Mouse (Mus musculus) macrophage (primary cell): Measurements from ENCODE around the gene Myb. TPM values are rescaled to one million over a fixed set of nuclear protein-coding genes. Genes with fewer than 3 reads are reported as not detected.

Experiments used
- H3K27ac ChIP-seq: fragments of 350-480 bp; formaldehyde crosslinking; 2 replicates; pipeline ENCODE4 v1.9.0; 2021
- H3K36me3 ChIP-seq: fragments of 350-480 bp; formaldehyde crosslinking; 2 replicates; pipeline ENCODE4 v1.9.0; 2021; ENCODE audit errors: inconsistent target
- H3K4me3 ChIP-seq: fragments of 350-480 bp; formaldehyde crosslinking; 2 replicates; pipeline ENCODE4 v1.9.0; 2021; ENCODE audit errors: inconsistent target
- H3K79me2 ChIP-seq: fragments of 350-480 bp; formaldehyde crosslinking; 2 replicates; pipeline ENCODE4 v1.9.0; 2021; ENCODE audit errors: inconsistent target
- WGBS: methylation state at CpG from one replicate; pipeline ENCODE4 v1.1.7; 2026; ENCODE audit warnings: inconsistent platforms; ENCODE audit not compliant: missing documents; 5-methylcytosine and 5-hydroxymethylcytosine counted together
- polyA plus RNA-seq: library from polyadenylated mRNA; stranded (reverse); fragments of 250-400 nt; gene quantifications from 3 replicates; pipeline ENCODE4 v1.2.4, GENCODE M21; 2018; ENCODE audit warnings: inconsistent platforms

The Myb gene
- polyA plus RNA-seq, 1 experiment from 2014 or later: 0.20 TPM

- no peak overlapping the region for H3K4me3 ChIP-seq
- H3K27ac ChIP-seq: no peak overlapping the region
- WGBS: 55% methylated on average over 3 of the region's 3 CpGs
- H3K36me3 ChIP-seq: no peaks in the 10 kb centered on the region
- no peaks in the 10 kb centered on the region for H3K79me2 ChIP-seq
Observed at GRCm38 (mm10) chr10:21118341-21118740, 42.4 kb downstream of the Myb start.

- WGBS: 100% methylated on average over 2 of the region's 2 CpGs
- Histone ChIP-seq H3K79me2 (no peaks in the 10 kb centered on the region), H3K36me3 (no peaks in the 10 kb centered on the region), H3K4me3 (no peak overlapping the region), H3K27ac (no peak overlapping the region)
Observed at GRCm38 (mm10) chr10:21114459-21114858, 46.3 kb downstream of the Myb start.

GRCm38 (mm10) chr10:21112689-21113088, 48.1 kb downstream of the Myb start:
- H3K79me2 ChIP-seq: no peaks in the 10 kb centered on the region
- 93% methylated on average over 2 of the region's 2 CpGs for WGBS
- no peak overlapping the region for H3K27ac ChIP-seq
- H3K36me3 ChIP-seq: no peaks in the 10 kb centered on the region
- H3K4me3 ChIP-seq: no peak overlapping the region

GRCm38 (mm10) chr10:21109337-21110056, 51.3 kb downstream of the Myb start:
- WGBS: 75% methylated on average over 7 of the region's 7 CpGs
- H3K27ac ChIP-seq: no peak overlapping the region
- H3K79me2 ChIP-seq: no peaks in the 10 kb centered on the region

GRCm38 (mm10) chr10:21108796-21109195, 52.0 kb downstream of the Myb start:
- WGBS: 92% methylated on average over 2 of the region's 2 CpGs
- H3K79me2 ChIP-seq: no peaks in the 10 kb centered on the region
- no peak overlapping the region for H3K4me3 ChIP-seq
- H3K36me3 ChIP-seq: no peaks in the 10 kb centered on the region
- no peak overlapping the region for H3K27ac ChIP-seq

More at GRCm38 (mm10) chr10:21109337-21110056, 51.3 kb downstream of the Myb start:
- H3K4me3 ChIP-seq: no peak overlapping the region
- H3K36me3 ChIP-seq: no peaks in the 10 kb centered on the region

- no peak overlapping the region for H3K4me3 ChIP-seq
- WGBS: 76% methylated on average over 3 of the region's 5 CpGs
- no peaks in the 10 kb centered on the region for H3K79me2 ChIP-seq
- no peak overlapping the region for H3K27ac ChIP-seq
- no peaks in the 10 kb centered on the region for H3K36me3 ChIP-seq
Observed at GRCm38 (mm10) chr10:21108182-21108581, 52.6 kb downstream of the Myb start.

GRCm38 (mm10) chr10:21105206-21105605, 55.6 kb downstream of the Myb start:
- Histone ChIP-seq H3K36me3 (no peaks in the 10 kb centered on the region), H3K79me2 (no peaks in the 10 kb centered on the region), H3K4me3 (no peak overlapping the region), H3K27ac (no peak overlapping the region)
- WGBS: 94% methylated on average over 2 of the region's 2 CpGs

GRCm38 (mm10) chr10:21102689-21103088, 58.1 kb downstream of the Myb start:
- 81% methylated on average over 7 of the region's 7 CpGs for WGBS
- Histone ChIP-seq H3K4me3 (no peak overlapping the region), H3K36me3 (no peaks in the 10 kb centered on the region), H3K79me2 (no peaks in the 10 kb centered on the region), H3K27ac (no peak overlapping the region)

- WGBS: 82% methylated on average over 4 of the region's 4 CpGs
- Histone ChIP-seq H3K4me3 (no peak overlapping the region), H3K36me3 (no peaks in the 10 kb centered on the region), H3K27ac (no peak overlapping the region), H3K79me2 (no peaks in the 10 kb centered on the region)
Observed at GRCm38 (mm10) chr10:21101948-21102347, 58.8 kb downstream of the Myb start.

GRCm38 (mm10) chr10:21100646-21101249, 60.0 kb downstream of the Myb start:
- no peaks in the 10 kb centered on the region for H3K79me2 ChIP-seq
- H3K27ac ChIP-seq: no peak overlapping the region
- whole genome bisulfite sequencing: 30% methylated on average over 9 of the region's 9 CpGs
- H3K4me3 ChIP-seq: no peak overlapping the region
- H3K36me3 ChIP-seq: no peaks in the 10 kb centered on the region

- H3K4me3 ChIP-seq: no peak overlapping the region
- no peak overlapping the region for H3K27ac ChIP-seq
- H3K36me3 ChIP-seq: no peaks in the 10 kb centered on the region
- no peaks in the 10 kb centered on the region for H3K79me2 ChIP-seq
- 88% methylated on average over 7 of the region's 7 CpGs for WGBS
Observed at GRCm38 (mm10) chr10:21099515-21099914, 61.3 kb downstream of the Myb start.

- WGBS: 96% methylated on average over 14 of the region's 14 CpGs
- no peak overlapping the region for H3K27ac ChIP-seq
- no peak overlapping the region for H3K4me3 ChIP-seq
- H3K36me3 ChIP-seq: no peaks in the 10 kb centered on the region
- no peaks in the 10 kb centered on the region for H3K79me2 ChIP-seq
Observed at GRCm38 (mm10) chr10:21095541-21095940, 65.2 kb downstream of the Myb start.

GRCm38 (mm10) chr10:21094896-21095295, 65.9 kb downstream of the Myb start:
- no peaks in the 10 kb centered on the region for H3K79me2 ChIP-seq
- no peak overlapping the region for H3K4me3 ChIP-seq
- no peaks in the 10 kb centered on the region for H3K36me3 ChIP-seq
- no peak overlapping the region for H3K27ac ChIP-seq
- WGBS: 97% methylated on average over 2 of the region's 2 CpGs

- WGBS: 97% methylated on average over 5 of the region's 5 CpGs
- H3K36me3 ChIP-seq: no peaks in the 10 kb centered on the region
- no peak overlapping the region for H3K27ac ChIP-seq
- H3K79me2 ChIP-seq: no peaks in the 10 kb centered on the region
- no peak overlapping the region for H3K4me3 ChIP-seq
Observed at GRCm38 (mm10) chr10:21093301-21093700, 67.5 kb downstream of the Myb start.

GRCm38 (mm10) chr10:21092501-21093270, 68.1 kb downstream of the Myb start:
- no peaks in the 10 kb centered on the region for H3K79me2 ChIP-seq
- 79% methylated on average over 18 of the region's 18 CpGs for WGBS
- H3K27ac ChIP-seq: no peak overlapping the region
- no peaks in the 10 kb centered on the region for H3K36me3 ChIP-seq
- H3K4me3 ChIP-seq: no peak overlapping the region
